Mouse (Mus musculus): ENCODE measurements around the gene Gm1673.
A peak's percentile ranks its signal among the peaks of the same experiment; 100 is the strongest.

Gm1673 gene

GRCm38 (mm10) chr5:33997829-33998504 lies 14.7 kb downstream of the Gm1673 start:
- no peak for DNase-seq (ENCODE audit: inconsistent ontology term)

- DNase-seq (ENCODE audit: inconsistent ontology term): no peak
Observed at GRCm38 (mm10) chr5:33998505-33998877, 15.3 kb downstream of the Gm1673 start.

DNA sequence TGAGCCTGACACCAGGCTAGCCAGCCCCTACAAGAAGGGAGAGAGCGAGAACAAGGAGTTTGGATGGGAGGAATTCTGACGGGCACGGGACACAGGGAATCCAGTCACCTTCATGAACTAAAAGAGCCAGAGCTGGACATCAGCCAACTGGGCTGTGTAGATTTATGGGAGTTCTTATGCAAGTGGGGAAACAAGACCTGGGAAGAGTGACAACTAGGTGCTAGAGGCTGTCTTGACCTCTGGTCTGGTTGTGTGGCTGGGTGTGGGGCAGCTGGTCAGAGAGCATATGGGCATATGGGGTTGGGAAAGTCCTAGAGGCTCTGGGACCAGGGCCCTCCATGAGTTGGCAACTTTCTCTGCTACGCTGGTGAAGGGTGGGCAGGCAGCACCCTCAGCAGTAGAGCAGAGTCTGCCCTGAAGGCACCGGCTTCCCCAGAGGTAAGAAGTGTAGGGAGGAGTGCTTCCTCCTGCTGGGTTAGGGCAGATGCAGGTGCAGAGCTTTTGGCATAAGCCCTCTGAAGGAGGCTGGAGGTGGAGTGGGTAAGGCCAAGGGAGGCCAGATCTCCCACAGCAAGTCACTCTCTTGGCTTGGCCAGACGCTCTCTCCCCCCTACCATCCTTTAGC lies 16.3 kb downstream of the Gm1673 start:
- DNase-seq (ENCODE audit: inconsistent ontology term): no peak

GRCm38 (mm10) chr5:34000809-34001208 lies 17.6 kb downstream of the Gm1673 start:
- no peak for DNase-seq (ENCODE audit: inconsistent ontology term)

GRCm38 (mm10) chr5:34001401-34001800 lies 18.2 kb downstream of the Gm1673 start:
- no peak for DNase-seq (ENCODE audit: inconsistent ontology term)

- no peak for DNase-seq (ENCODE audit: inconsistent ontology term)
Observed at GRCm38 (mm10) chr5:34002636-34003035, 19.4 kb downstream of the Gm1673 start.

- DNase-seq (ENCODE audit: inconsistent ontology term): no peak
Observed at GRCm38 (mm10) chr5:34004618-34005017, 21.4 kb downstream of the Gm1673 start.

GRCm38 (mm10) chr5:34006832-34007231 lies 23.6 kb downstream of the Gm1673 start:
- no peak for DNase-seq (ENCODE audit: inconsistent ontology term)

GRCm38 (mm10) chr5:34007392-34007941 lies 24.2 kb downstream of the Gm1673 start:
- no peak for DNase-seq (ENCODE audit: inconsistent ontology term)

DNA sequence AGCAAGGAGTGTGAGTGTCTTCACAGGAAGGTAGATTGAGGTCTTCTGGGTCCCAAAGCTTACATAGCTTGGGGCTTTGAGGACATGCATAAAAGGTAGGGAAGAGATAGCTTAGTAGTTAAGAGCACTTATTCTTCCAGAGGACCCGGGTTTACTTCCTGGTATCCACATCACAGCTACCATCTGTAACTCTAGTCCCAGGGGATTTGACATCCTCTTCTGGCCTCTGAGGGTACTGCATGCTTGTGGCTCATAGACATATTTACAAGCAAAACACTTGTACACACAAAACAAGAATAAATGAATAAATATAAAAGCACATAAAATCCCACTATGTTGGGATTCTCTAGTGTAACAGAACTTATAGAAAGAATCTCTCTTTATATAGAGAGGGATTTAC lies 31.4 kb downstream of the Gm1673 start:
- DNase-seq (ENCODE audit: inconsistent ontology term): no peak

DNA sequence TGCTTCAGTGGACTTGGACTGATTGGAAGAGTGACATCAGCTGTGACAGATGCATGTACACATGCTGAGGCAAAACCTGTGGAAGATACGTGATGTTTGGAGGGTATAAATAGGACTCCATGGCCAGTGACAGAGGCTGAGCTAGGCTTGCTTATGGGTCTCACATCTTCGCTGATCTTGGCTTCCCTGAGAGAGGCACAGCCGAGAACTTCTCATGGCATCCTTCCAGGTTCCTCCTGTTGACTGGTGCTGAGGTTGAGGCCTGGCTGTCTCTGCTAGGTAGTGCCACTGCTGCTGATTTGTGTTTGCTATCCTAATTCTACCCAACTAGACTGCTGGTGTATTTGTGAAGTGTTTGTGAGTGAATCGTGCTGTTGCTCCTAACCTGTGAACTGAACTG lies 35.7 kb downstream of the Gm1673 start:
- DNase-seq (ENCODE audit: inconsistent ontology term): no peak

- no peak for DNase-seq (ENCODE audit: inconsistent ontology term)
Observed at GRCm38 (mm10) chr5:34030101-34030500, 46.9 kb downstream of the Gm1673 start.

DNA sequence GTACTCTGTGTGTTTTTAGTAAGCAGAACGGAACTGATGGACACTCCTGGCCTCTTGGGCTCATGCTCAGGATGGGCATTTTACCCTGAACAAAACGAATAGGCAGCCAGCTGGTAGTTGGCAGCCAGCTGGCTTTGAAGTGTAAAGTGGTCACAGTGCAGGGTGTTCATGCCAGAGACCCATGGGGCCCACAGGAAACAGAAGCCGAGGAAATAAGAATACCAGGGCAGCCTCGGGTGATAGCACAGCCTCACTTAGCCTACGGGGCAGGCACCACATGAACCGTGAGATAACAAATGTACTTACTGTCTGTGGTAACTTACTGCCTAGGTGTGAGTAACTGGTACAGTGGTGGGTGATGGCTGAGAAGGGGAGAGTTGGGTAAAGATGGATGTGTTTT lies 47.8 kb downstream of the Gm1673 start:
- no peak for DNase-seq (ENCODE audit: inconsistent ontology term)

DNA sequence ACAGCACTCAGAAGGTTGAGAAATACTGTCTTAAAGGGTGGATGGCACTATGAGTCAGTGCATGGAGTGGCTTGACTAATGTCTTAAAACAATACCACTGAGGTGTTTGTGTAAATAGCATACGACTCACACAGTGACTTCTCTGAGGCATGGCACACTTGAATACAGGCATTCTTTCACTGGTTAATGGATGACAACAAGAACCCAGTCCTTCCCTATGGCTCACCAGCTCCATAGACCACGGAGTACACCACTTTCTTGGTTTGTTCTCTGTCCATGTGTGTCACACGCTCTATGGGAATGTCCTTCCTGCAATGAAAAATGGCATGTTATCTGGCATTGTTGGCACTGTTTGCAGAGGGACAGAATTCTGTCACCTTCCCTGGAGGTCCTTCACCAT lies 49.3 kb downstream of the Gm1673 start:
- peak; percentile 17 for DNase-seq (ENCODE audit: inconsistent ontology term)

Data from Muller cell, postnatal 12 days (primary cell).